Mouse (Mus musculus): ENCODE data around the gene Cklf. TPM values are rescaled to one million over a fixed set of nuclear protein-coding genes. Genes with fewer than 3 reads are reported as not detected.
"Not testable (repeated sequence)": the region's sequence is repeated elsewhere in the genome, so short reads cannot be mapped to it uniquely, and the experiment has no call there.

The Cklf gene
- polyA plus RNA-seq, 1 experiment from 2014 or later: 38.7 TPM

- no peaks in the 10 kb centered on the region for H3K36me3 ChIP-seq (ENCODE audit: control insufficient read depth, insufficient read depth, low read length)
- 86% methylated on average over 7 of the region's 7 CpGs for WGBS
- ATAC-seq (ENCODE audit: insufficient read depth, low FRiP score): no peak
Measured at GRCm38 (mm10) chr8:104249442-104249996, 1.1 kb upstream of the Cklf start.

DNA sequence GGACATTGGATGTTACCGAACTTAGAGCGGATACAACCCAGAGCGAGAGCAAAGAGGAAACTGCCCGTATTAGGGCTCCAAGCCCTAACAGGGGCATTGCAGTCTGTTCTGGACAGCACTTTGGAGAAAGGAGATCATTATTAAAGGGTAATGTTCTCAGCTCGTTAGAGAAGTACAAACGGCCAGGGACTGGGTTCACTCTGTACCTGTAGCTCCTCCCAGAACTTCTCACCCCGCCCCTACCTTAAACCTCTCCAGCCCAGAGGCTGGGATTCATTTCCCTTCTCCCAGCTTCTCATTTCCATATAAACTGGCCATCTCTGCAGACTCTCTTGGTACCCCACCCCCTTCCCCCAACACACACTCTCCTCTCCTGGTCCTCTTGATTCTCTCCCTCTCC is 800 bp downstream of the Cklf start:
- Histone ChIP-seq H3K4me3 (replicated peaks; ENCODE audit: low read length) (peak overlapping the region; percentile 72), H3K9ac (ENCODE audit: low read length) (peak overlapping the region; percentile 78), H3K36me3 (ENCODE audit: control insufficient read depth, insufficient read depth, low read length) (no peaks in the 10 kb centered on the region), H3K27ac (ENCODE audit: low read length) (peak overlapping the region; percentile 94), H3K4me2 (ENCODE audit: low read depth, low read length) (peak overlapping the region; percentile 68), H3K27me3 (ENCODE audit: control insufficient read depth, insufficient read depth, low read length) (no peaks in the 10 kb centered on the region), H3K4me1 (ENCODE audit: control insufficient read depth, insufficient read depth, low read length) (peaks cover 20% of the 10 kb centered on the region), H3K9me3 (replicated peaks; ENCODE audit: control insufficient read depth, low read length) (no peaks in the 10 kb centered on the region)
- WGBS: under 1% methylated on average over 7 of the region's 7 CpGs
- no peak for ATAC-seq (ENCODE audit: insufficient read depth, low FRiP score)

More at GRCm38 (mm10) chr8:104249442-104249996, 1.1 kb upstream of the Cklf start:
- Histone ChIP-seq H3K9ac (ENCODE audit: low read length) (no peak overlapping the region), H3K4me1 (ENCODE audit: control insufficient read depth, insufficient read depth, low read length) (peaks cover 21% of the 10 kb centered on the region), H3K4me3 (replicated peaks; ENCODE audit: low read length) (no peak overlapping the region), H3K27ac (ENCODE audit: low read length) (no peak overlapping the region), H3K4me2 (ENCODE audit: low read depth, low read length) (no peak overlapping the region), H3K27me3 (ENCODE audit: control insufficient read depth, insufficient read depth, low read length) (no peaks in the 10 kb centered on the region), H3K9me3 (replicated peaks; ENCODE audit: control insufficient read depth, low read length) (no peaks in the 10 kb centered on the region)

DNA sequence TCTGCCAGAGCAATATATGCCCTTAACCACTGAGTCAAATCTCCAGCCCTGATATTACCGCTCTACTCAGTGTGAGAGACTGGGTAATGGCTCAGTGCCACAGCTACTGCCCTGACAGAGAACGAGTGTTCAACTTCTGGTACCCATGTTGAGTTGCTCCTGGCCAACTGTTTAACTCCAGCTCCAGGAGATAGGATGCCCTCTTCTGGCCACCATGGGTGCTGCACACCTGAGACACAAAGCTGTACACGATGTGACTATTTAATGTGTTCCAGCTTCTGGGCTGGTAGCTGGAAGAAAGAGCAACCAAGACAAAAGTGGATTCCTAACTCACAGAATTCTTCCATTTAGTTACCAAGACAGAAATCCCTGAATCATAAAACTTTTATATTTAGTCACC is 2.4 kb downstream of the Cklf start:
- Histone ChIP-seq H3K27ac (ENCODE audit: low read length) (no peak overlapping the region), H3K36me3 (ENCODE audit: control insufficient read depth, insufficient read depth, low read length) (peaks cover 5% of the 10 kb centered on the region), H3K27me3 (ENCODE audit: control insufficient read depth, insufficient read depth, low read length) (no peaks in the 10 kb centered on the region), H3K9ac (ENCODE audit: low read length) (no peak overlapping the region), H3K4me1 (ENCODE audit: control insufficient read depth, insufficient read depth, low read length) (peaks cover 7% of the 10 kb centered on the region; the same call in 1 of the 2 replicates), H3K9me3 (replicated peaks; ENCODE audit: control insufficient read depth, low read length) (no peaks in the 10 kb centered on the region), H3K4me2 (ENCODE audit: low read depth, low read length) (no peak overlapping the region), H3K4me3 (replicated peaks; ENCODE audit: low read length) (no peak overlapping the region)
- no peak for ATAC-seq (ENCODE audit: insufficient read depth, low FRiP score)
- 96% methylated on average over 3 of the region's 3 CpGs for WGBS

GRCm38 (mm10) chr8:104261802-104262201 is 11.1 kb downstream of the Cklf start:
- H3K36me3 ChIP-seq (ENCODE audit: control insufficient read depth, insufficient read depth, low read length): peaks cover 19% of the 10 kb centered on the region
- H3K9me3 ChIP-seq (replicated peaks; ENCODE audit: control insufficient read depth, low read length); H3K27me3 ChIP-seq (ENCODE audit: control insufficient read depth, insufficient read depth, low read length); ATAC-seq (ENCODE audit: insufficient read depth, low FRiP score); H3K4me2 ChIP-seq (ENCODE audit: low read depth, low read length); H3K27ac ChIP-seq (ENCODE audit: low read length); H3K9ac ChIP-seq (ENCODE audit: low read length); H3K4me1 ChIP-seq (ENCODE audit: control insufficient read depth, insufficient read depth, low read length); H3K4me3 ChIP-seq (replicated peaks; ENCODE audit: low read length): not testable (repeated sequence)
- 90% methylated on average over 5 of the region's 5 CpGs for WGBS

DNA sequence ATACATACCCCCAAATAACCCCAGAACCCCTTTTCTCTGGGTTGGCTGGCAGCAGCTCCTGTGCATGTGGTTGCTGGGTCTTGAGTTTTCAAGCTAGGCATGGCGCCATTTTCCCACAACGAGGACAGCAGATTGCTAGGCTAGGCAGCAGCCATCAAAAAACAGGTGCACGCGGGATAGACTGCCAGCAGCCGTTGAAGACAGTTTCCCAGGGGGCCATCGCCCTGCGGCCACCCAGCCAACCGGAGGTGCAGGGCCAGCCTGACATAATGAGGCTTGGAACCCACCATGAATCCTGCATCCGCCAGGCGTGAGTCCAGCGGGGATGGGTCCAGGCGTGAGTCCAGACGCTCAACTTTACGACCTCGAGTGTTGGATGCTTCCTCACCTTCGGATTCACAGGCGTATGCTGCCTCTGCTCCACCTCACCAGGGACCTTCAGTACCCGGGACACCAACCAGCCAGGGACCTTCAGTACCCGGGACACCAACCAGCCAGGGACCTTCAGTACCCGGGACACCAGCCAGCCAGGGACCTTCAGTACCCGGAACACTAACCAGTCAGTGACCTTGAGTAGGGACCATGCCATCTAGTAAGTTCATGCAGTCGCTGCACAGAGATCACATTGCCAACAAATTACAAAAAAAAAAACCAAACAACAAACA is 13.7 kb downstream of the Cklf start:
- not testable (repeated sequence) for H3K9ac ChIP-seq (ENCODE audit: low read length); H3K4me3 ChIP-seq (replicated peaks; ENCODE audit: low read length); H3K36me3 ChIP-seq (ENCODE audit: control insufficient read depth, insufficient read depth, low read length); H3K4me2 ChIP-seq (ENCODE audit: low read depth, low read length); H3K9me3 ChIP-seq (replicated peaks; ENCODE audit: control insufficient read depth, low read length); H3K4me1 ChIP-seq (ENCODE audit: control insufficient read depth, insufficient read depth, low read length); ATAC-seq (ENCODE audit: insufficient read depth, low FRiP score); H3K27me3 ChIP-seq (ENCODE audit: control insufficient read depth, insufficient read depth, low read length); H3K27ac ChIP-seq (ENCODE audit: low read length)
- WGBS: 95% methylated on average over 22 of the region's 22 CpGs

DNA sequence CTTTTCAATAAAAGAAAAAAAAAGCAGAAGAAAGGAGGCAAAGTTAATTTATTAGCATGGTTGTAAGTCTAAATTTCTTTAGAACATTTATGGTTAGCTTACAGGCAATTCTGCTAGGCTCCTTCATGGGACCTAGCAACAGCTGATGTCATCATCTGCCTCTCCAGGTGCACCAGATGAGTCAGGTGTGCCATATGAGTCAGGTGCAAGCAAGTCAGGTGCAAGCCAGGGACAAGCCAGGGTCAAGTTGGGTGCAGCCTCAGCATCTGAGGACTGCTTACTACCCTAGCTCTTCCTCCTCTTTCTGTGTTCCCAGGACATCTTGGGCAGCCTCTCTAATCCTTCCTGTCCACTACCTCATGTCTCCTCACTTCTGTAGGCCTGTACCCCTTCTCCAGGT is 17.7 kb downstream of the Cklf start:
- no peak overlapping the region for H3K27ac ChIP-seq (ENCODE audit: low read length)
- no peaks in the 10 kb centered on the region for H3K4me1 ChIP-seq (ENCODE audit: control insufficient read depth, insufficient read depth, low read length)
- no peaks in the 10 kb centered on the region for H3K27me3 ChIP-seq (ENCODE audit: control insufficient read depth, insufficient read depth, low read length)
- no peaks in the 10 kb centered on the region for H3K9me3 ChIP-seq (replicated peaks; ENCODE audit: control insufficient read depth, low read length)
- H3K4me3 ChIP-seq (replicated peaks; ENCODE audit: low read length): no peak overlapping the region
- no peak overlapping the region for H3K9ac ChIP-seq (ENCODE audit: low read length)
- peaks cover 3% of the 10 kb centered on the region; the same call in 1 of the 2 replicates for H3K36me3 ChIP-seq (ENCODE audit: control insufficient read depth, insufficient read depth, low read length)
- no peak overlapping the region for H3K4me2 ChIP-seq (ENCODE audit: low read depth, low read length)
- peak; percentile 37; the same call in 1 of the 2 replicates for ATAC-seq (ENCODE audit: insufficient read depth, low FRiP score)

DNA sequence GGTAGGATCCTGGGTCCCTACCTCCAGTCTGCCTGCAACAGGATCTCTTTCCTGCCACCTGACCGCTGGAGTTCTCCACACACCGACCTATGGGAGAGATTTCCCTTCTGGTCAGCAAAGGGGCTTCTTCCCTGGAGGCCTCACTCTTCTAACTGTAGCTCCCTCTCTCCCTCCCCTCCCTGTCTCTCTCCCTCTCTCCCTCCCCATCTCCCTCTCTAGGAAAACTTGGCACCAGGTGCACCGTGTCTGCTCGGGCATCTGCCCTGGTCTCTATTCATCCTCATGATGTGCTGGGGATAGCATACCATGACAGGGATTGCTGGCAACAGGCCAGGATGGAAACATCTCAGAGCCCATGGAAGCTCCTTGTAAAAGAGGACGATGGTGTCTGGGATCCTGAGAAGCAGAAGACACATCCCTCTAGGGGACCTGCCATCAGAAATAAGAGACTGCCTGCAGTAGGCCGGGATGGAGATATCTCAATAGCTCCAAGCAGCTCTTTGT is 18.3 kb downstream of the Cklf start:
- Histone ChIP-seq H3K4me2 (ENCODE audit: low read depth, low read length) (no peak overlapping the region), H3K9ac (ENCODE audit: low read length) (no peak overlapping the region), H3K4me3 (replicated peaks; ENCODE audit: low read length) (no peak overlapping the region), H3K27ac (ENCODE audit: low read length) (no peak overlapping the region), H3K4me1 (ENCODE audit: control insufficient read depth, insufficient read depth, low read length) (no peaks in the 10 kb centered on the region), H3K36me3 (ENCODE audit: control insufficient read depth, insufficient read depth, low read length) (no peaks in the 10 kb centered on the region), H3K9me3 (replicated peaks; ENCODE audit: control insufficient read depth, low read length) (no peaks in the 10 kb centered on the region), H3K27me3 (ENCODE audit: control insufficient read depth, insufficient read depth, low read length) (no peaks in the 10 kb centered on the region)
- 79% methylated on average over 6 of the region's 6 CpGs for WGBS
- ATAC-seq (ENCODE audit: insufficient read depth, low FRiP score): 0 out of 2 replicates have a peak, but pooled peaks have one; percentile 21

- not testable (repeated sequence) for H3K4me1 ChIP-seq (ENCODE audit: control insufficient read depth, insufficient read depth, low read length); H3K27me3 ChIP-seq (ENCODE audit: control insufficient read depth, insufficient read depth, low read length); H3K4me2 ChIP-seq (ENCODE audit: low read depth, low read length); H3K27ac ChIP-seq (ENCODE audit: low read length); H3K36me3 ChIP-seq (ENCODE audit: control insufficient read depth, insufficient read depth, low read length); H3K4me3 ChIP-seq (replicated peaks; ENCODE audit: low read length); H3K9me3 ChIP-seq (replicated peaks; ENCODE audit: control insufficient read depth, low read length); H3K9ac ChIP-seq (ENCODE audit: low read length); ATAC-seq (ENCODE audit: insufficient read depth, low FRiP score)
- 84% methylated on average over 10 of the region's 12 CpGs for WGBS
Measured at GRCm38 (mm10) chr8:104293081-104293480, 42.4 kb downstream of the Cklf start, which contains the start of gene Cmtm2a. Cmtm2a (minus strand) TSS chr8:104293181.

- no peak overlapping the region for H3K4me3 ChIP-seq (replicated peaks; ENCODE audit: low read length)
- ATAC-seq (ENCODE audit: insufficient read depth, low FRiP score): no peak
- H3K27ac ChIP-seq (ENCODE audit: low read length): no peak overlapping the region
- no peak overlapping the region for H3K9ac ChIP-seq (ENCODE audit: low read length)
- WGBS: 72% methylated on average over 1 of the region's 1 CpGs
- no peaks in the 10 kb centered on the region for H3K4me1 ChIP-seq (ENCODE audit: control insufficient read depth, insufficient read depth, low read length)
- no peaks in the 10 kb centered on the region for H3K9me3 ChIP-seq (replicated peaks; ENCODE audit: control insufficient read depth, low read length)
- no peaks in the 10 kb centered on the region for H3K36me3 ChIP-seq (ENCODE audit: control insufficient read depth, insufficient read depth, low read length)
- H3K4me2 ChIP-seq (ENCODE audit: low read depth, low read length): no peak overlapping the region
- H3K27me3 ChIP-seq (ENCODE audit: control insufficient read depth, insufficient read depth, low read length): no peaks in the 10 kb centered on the region
Measured at GRCm38 (mm10) chr8:104294396-104294795, 43.7 kb downstream of the Cklf start.

Data from stomach, embryonic 16.5 days (tissue).